Mouse (Mus musculus) heart, adult 2 months (tissue): Measurements from ENCODE around the gene Rpl3. TPM values are rescaled to one million over a fixed set of nuclear protein-coding genes. Genes with fewer than 3 reads are reported as not detected.

Experiments used
- DNase-seq, 2 experiments: peaks; one replicate each; pipeline ENCODE4 v3.0.0; 2021
- H3K27ac ChIP-seq: fragments of 200-600 bp; 2 replicates; pipeline ENCODE4 v1.8.1; 2022
- H3K27me3 ChIP-seq: fragments of 200-500 bp; 2 replicates; pipeline ENCODE4 v1.6.1; 2012; ENCODE audit warnings: mild to moderate bottlenecking, low read length, inconsistent platforms, mixed read lengths; ENCODE audit not compliant: control insufficient read depth, insufficient read depth
- H3K36me3 ChIP-seq: fragments of 200-500 bp; 2 replicates; pipeline ENCODE4 v1.6.1; 2012; ENCODE audit warnings: low read length, inconsistent platforms; ENCODE audit not compliant: control insufficient read depth, insufficient read depth
- H3K4me1 ChIP-seq: fragments of 200-500 bp; 2 replicates; pipeline ENCODE4 v1.6.1; 2011; ENCODE audit warnings: low read length; ENCODE audit not compliant: control insufficient read depth, insufficient read depth
- H3K4me3 ChIP-seq: fragments of 200-600 bp; 2 replicates; pipeline ENCODE4 v1.8.1; 2022
- H3K79me2 ChIP-seq: fragments of 200-500 bp; replicated peaks from 2 replicates; pipeline ENCODE4 v1.6.1; 2012; ENCODE audit warnings: mild to moderate bottlenecking, inconsistent platforms, low read length, moderate library complexity, mixed read lengths; ENCODE audit not compliant: control insufficient read depth, insufficient read depth
- H3K9ac ChIP-seq: fragments of 200-500 bp; 2 replicates; pipeline ENCODE4 v1.6.1; 2012; ENCODE audit warnings: low read depth, mild to moderate bottlenecking, control low read depth, inconsistent platforms, low read length, mixed read lengths
- CTCF ChIP-seq: fragments of 200-600 bp; IDR thresholded peaks from 2 replicates; pipeline ENCODE4 v1.8.1; 2022; ENCODE audit warnings: antibody characterized with exemption, mild to moderate bottlenecking, moderate library complexity
- EP300 ChIP-seq: fragments of 200-500 bp; IDR thresholded peaks from 2 replicates; pipeline ENCODE4 v1.6.1; 2011; ENCODE audit warnings: low read depth, low read length, control low read depth; ENCODE audit not compliant: insufficient read depth
- POLR2A ChIP-seq: fragments of 200-500 bp; IDR thresholded peaks from 2 replicates; pipeline ENCODE4 v1.6.1; 2011; ENCODE audit warnings: mild to moderate bottlenecking, low read depth, low read length, control low read depth; ENCODE audit not compliant: insufficient read depth
- WGBS: fragments of 180-500 bp; shearing (Covaris S2); methylation state at CpG from one replicate; pipeline ENCODE4 v1.1.7; 2018; 5-methylcytosine and 5-hydroxymethylcytosine counted together
- intact Hi-C: fragments of 180-260 bp; cut with DNase I; formaldehyde crosslinking; loops from one replicate; pipeline ENCODE4 v1.15.1; 2025
- polyA plus RNA-seq: library from polyadenylated mRNA; depleted of rRNA; stranded (reverse); fragments of >200 nt; gene quantifications from 2 replicates; pipeline ENCODE4 v1.2.3, GENCODE M21; 2012
- total RNA-seq, 2 experiments: library from RNA; stranded (reverse); gene quantifications; 2 replicates each; pipeline ENCODE4 v1.2.3; 2021

Gene Rpl3
- total and polyA plus RNA-seq, 3 experiments = 137 to 201 (median 150) TPM

GRCm38 (mm10) chr15:80073256-80073621 is 18.4 kb downstream of the Rpl3 start:
- DNase-seq = no peak
- H3K27ac ChIP-seq = no peak overlapping the region

DNA sequence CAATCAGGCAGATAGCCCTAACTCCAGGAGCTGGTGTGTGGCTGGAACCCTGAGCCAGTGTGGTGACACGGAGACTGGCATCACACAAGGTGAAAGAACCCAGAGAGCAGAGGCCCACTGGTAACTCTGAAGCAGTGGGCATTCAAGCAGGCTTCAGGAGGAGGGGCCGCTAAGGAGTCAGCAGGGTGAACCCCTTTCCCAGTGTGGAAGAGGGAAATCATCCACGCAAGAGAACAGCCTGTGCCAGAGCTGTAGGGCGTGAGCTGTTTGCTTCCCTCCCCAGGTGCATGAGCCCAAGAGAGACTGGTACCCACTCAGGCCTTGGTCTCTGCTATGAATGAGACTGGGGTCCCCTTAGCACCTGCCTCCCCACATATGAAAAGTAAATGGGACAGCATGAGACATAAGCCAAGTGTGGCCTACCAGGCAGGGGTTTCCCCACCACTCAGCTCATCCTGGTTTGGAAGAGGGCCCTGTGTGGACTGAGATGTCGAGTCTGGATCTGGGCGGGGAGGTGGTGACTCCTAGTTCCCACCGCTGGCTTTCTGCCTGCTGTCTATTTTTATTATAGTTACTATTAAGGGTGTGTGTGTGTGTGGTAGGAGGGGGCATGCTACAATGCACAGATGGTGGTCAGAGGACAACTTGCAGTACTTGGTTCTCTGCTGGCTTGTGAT is 19.0 kb downstream of the Rpl3 start:
- WGBS = 35% methylated on average over 7 of the region's 7 CpGs
- H3K4me1 ChIP-seq = peaks cover 26% of the 10 kb centered on the region
- TF ChIP-seq EP300 (no peak), POLR2A (no peak), CTCF (no peak)
- H3K79me2 ChIP-seq = no peaks in the 10 kb centered on the region
- peak overlapping the region; percentile 62 for H3K27ac ChIP-seq
- H3K27me3 ChIP-seq = no peaks in the 10 kb centered on the region
- no peaks in the 10 kb centered on the region; the same call in 1 of the 2 replicates for H3K36me3 ChIP-seq
- intact Hi-C loops = loop anchor here (2.0 to 10.0 kb wide), 2 partner anchors 68 to 328 kb away; partner anchors contain the start of gene Sun2
- H3K9ac ChIP-seq = no peak overlapping the region
- DNase-seq = no peak
- no peak overlapping the region for H3K4me3 ChIP-seq

More at GRCm38 (mm10) chr15:80073256-80073621, 18.4 kb downstream of the Rpl3 start:
- Histone ChIP-seq H3K4me3 (no peak overlapping the region), H3K4me1 (peaks cover 26% of the 10 kb centered on the region), H3K36me3 (no peaks in the 10 kb centered on the region; the same call in 1 of the 2 replicates), H3K27me3 (no peaks in the 10 kb centered on the region), H3K79me2 (no peaks in the 10 kb centered on the region), H3K9ac (no peak overlapping the region)
- intact Hi-C loops = loop anchor here (2.0 to 10.0 kb wide), 2 partner anchors 68 to 328 kb away; partner anchors contain the start of gene Sun2
- TF ChIP-seq EP300 = no peak
- no peak for TF ChIP-seq CTCF
- no peak for TF ChIP-seq POLR2A
- WGBS = 94% methylated on average over 1 of the region's 1 CpGs

DNA sequence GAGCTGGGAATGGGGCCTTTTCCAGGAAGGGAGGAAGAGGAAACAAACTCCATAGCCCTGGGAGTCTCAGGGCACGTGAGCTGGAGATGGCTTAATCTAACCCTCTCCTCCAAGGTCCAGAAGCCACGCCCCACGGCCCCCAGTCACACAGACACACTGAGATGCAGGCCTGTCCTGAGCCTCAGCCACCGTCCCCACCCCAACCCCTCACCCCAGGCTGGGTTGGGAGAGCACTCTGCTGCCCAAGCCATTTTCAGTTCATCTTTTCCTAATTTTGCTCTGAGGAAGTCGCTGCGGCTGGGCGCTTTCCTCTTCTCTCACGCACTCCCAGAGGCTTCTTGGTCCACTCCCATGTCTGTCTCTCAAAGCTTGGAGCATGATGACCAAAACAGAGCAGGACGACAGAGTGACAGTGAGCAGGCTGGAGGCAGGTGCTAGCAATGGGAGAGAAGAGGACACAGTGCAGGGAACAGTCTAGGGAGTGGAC is 19.7 kb downstream of the Rpl3 start:
- no peak overlapping the region for H3K9ac ChIP-seq
- no peak overlapping the region for H3K4me3 ChIP-seq
- DNase-seq = peak; percentile 59 to 80
- intact Hi-C loops = loop anchor here (2.0 to 10.0 kb wide), 2 partner anchors 67 to 327 kb away; partner anchors contain the start of gene Sun2
- peak overlapping the region; percentile 62 for H3K27ac ChIP-seq
- no peaks in the 10 kb centered on the region for H3K27me3 ChIP-seq
- no peak for TF ChIP-seq CTCF
- TF ChIP-seq EP300 = peak; percentile 72; the same call in 1 of the 2 replicates
- TF ChIP-seq POLR2A = peak; percentile 52; the same call in 1 of the 2 replicates
- no peaks in the 10 kb centered on the region for H3K79me2 ChIP-seq
- 37% methylated on average over 9 of the region's 9 CpGs for WGBS
- no peaks in the 10 kb centered on the region; the same call in 1 of the 2 replicates for H3K36me3 ChIP-seq
- H3K4me1 ChIP-seq = peaks cover 26% of the 10 kb centered on the region

- H3K36me3 ChIP-seq = no peaks in the 10 kb centered on the region
- intact Hi-C loops = loop anchor here (10.0 kb wide), 1 partner anchor 325 kb away; the partner anchor contains the start of gene Sun2
- 54% methylated on average over 8 of the region's 8 CpGs for WGBS
- no peak overlapping the region for H3K4me3 ChIP-seq
- TF ChIP-seq EP300 (0 out of 2 replicates have a peak, but pooled peaks have one; percentile 12), POLR2A (no peak)
- H3K27me3 ChIP-seq = no peaks in the 10 kb centered on the region
- H3K4me1 ChIP-seq = peaks cover 22% of the 10 kb centered on the region
- no peaks in the 10 kb centered on the region for H3K79me2 ChIP-seq
- H3K27ac ChIP-seq = peak overlapping the region; percentile 16; the same call in 1 of the 2 replicates
- DNase-seq = no peak
- no peak overlapping the region for H3K9ac ChIP-seq
Observed at GRCm38 (mm10) chr15:80070095-80070644, 21.5 kb downstream of the Rpl3 start.

DNA sequence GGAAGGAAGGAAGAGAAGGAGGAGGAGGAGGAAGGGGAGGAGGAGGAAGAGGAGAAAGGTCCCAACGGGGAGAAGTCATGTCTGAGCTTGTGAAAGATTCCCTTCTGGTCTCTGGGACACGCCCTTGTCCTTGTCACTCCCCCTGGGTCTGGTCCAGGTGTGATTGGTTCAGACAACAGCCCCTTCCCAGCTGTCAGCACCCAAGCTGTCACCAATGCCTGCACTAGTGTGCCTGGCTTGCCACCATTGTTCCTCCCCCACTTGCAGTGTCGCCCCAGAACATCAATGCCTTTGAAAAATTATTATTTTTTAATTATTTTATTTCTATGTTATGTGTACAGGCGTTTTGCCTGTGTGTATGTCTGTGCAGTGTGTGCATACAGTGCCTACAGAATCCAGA is 22.5 kb downstream of the Rpl3 start:
- intact Hi-C loops = no loop called here
- TF ChIP-seq CTCF (no peak), EP300 (no peak), POLR2A (no peak)
- H3K36me3 ChIP-seq = no peaks in the 10 kb centered on the region
- peaks cover 17% of the 10 kb centered on the region for H3K4me1 ChIP-seq
- no peak overlapping the region for H3K4me3 ChIP-seq
- 62% methylated on average over 4 of the region's 4 CpGs for WGBS
- H3K27ac ChIP-seq = no peak overlapping the region
- H3K27me3 ChIP-seq = no peaks in the 10 kb centered on the region
- no peak for DNase-seq
- H3K9ac ChIP-seq = no peak overlapping the region
- no peaks in the 10 kb centered on the region for H3K79me2 ChIP-seq

GRCm38 (mm10) chr15:80066538-80066937 is 25.1 kb downstream of the Rpl3 start:
- H3K79me2 ChIP-seq = no peaks in the 10 kb centered on the region
- no peaks in the 10 kb centered on the region for H3K36me3 ChIP-seq
- peak in 1 of 2 experiments; percentile 25 for DNase-seq
- H3K27ac ChIP-seq = no peak overlapping the region
- intact Hi-C loops = no loop called here
- H3K27me3 ChIP-seq = no peaks in the 10 kb centered on the region
- WGBS = 73% methylated on average over 3 of the region's 3 CpGs
- TF ChIP-seq EP300 = no peak
- peak; percentile 67 for TF ChIP-seq CTCF
- H3K4me3 ChIP-seq = no peak overlapping the region
- no peak overlapping the region for H3K9ac ChIP-seq
- H3K4me1 ChIP-seq = peaks cover 6% of the 10 kb centered on the region
